Mouse (Mus musculus) liver, embryonic 16.5 days (tissue): ENCODE data around the gene Dctn5. TPM values are rescaled to one million over a fixed set of nuclear protein-coding genes. Genes with fewer than 3 reads are reported as not detected.
A peak's percentile ranks its signal among the peaks of the same experiment; 100 is the strongest.

Experiments used
- ATAC-seq: fragments of 200-750 bp; cut with Nextera tagmentation; 2 replicates; pipeline ENCODE4 v1.8.0; 2017; ENCODE audit warnings: low read depth, mild to moderate bottlenecking, moderate number of reproducible peaks, moderate library complexity
- H3K27ac ChIP-seq: fragments of 300-500 bp; sonication (generic); 2 replicates; pipeline ENCODE4 v1.5.1; 2014; ENCODE audit warnings: mild to moderate bottlenecking, low read length
- H3K27me3 ChIP-seq: fragments of 300-500 bp; sonication (generic); 2 replicates; pipeline ENCODE4 v1.6.1; 2014; ENCODE audit warnings: low read depth, low read length, mixed read lengths; ENCODE audit not compliant: control insufficient read depth, insufficient read depth
- H3K36me3 ChIP-seq: fragments of 300-500 bp; sonication (generic); 2 replicates; pipeline ENCODE4 v1.6.1; 2014; ENCODE audit warnings: mild to moderate bottlenecking; ENCODE audit not compliant: control insufficient read depth, insufficient read depth
- H3K4me1 ChIP-seq: fragments of 300-500 bp; sonication (generic); 2 replicates; pipeline ENCODE4 v1.6.1; 2014; ENCODE audit warnings: low read depth, low read length, mixed read lengths; ENCODE audit not compliant: control insufficient read depth
- H3K4me2 ChIP-seq: fragments of 300-500 bp; sonication (generic); 2 replicates; pipeline ENCODE4 v1.6.1; 2014; ENCODE audit warnings: low read depth, low read length, mixed read lengths
- H3K4me3 ChIP-seq: fragments of 300-500 bp; sonication (generic); 2 replicates; pipeline ENCODE4 v1.5.1; 2014; ENCODE audit warnings: low read depth, mild to moderate bottlenecking, low read length
- H3K9ac ChIP-seq: fragments of 300-500 bp; sonication (generic); 2 replicates; pipeline ENCODE4 v1.6.1; 2014; ENCODE audit warnings: low read depth, low read length
- H3K9me3 ChIP-seq: fragments of 300-500 bp; sonication (generic); replicated peaks from 2 replicates; pipeline ENCODE4 v1.6.1; 2016; ENCODE audit warnings: low read length; ENCODE audit not compliant: control insufficient read depth
- WGBS: fragments of 180-500 bp; shearing (Covaris S2); extraction: QIAGEN DNeasy Blood & Tissue Kit; methylation state at CpG from one replicate; pipeline ENCODE4 v1.1.7; 2014; ENCODE audit not compliant: insufficient replicate concordance; 5-methylcytosine and 5-hydroxymethylcytosine counted together
- polyA plus RNA-seq: library from polyadenylated mRNA; unstranded; fragments of >200 nt; fragmentation: Nextera tagmentation; extraction: Ambion mirVana; gene quantifications from 2 replicates; pipeline ENCODE4 v1.2.1, GENCODE M21; 2015

The Dctn5 gene
- polyA plus RNA-seq, 1 experiment from 2014 or later: 44.8 TPM

- 22% methylated on average over 13 of the region's 17 CpGs for WGBS
- no peak for ATAC-seq
- Histone ChIP-seq H3K9ac (no peak within 1 kb of the TSS), H3K4me2 (no peak within 1 kb of the TSS), H3K4me3 (no peak within 1 kb of the TSS), H3K27ac (no peak within 1 kb of the TSS), H3K27me3 (no peaks in the 10 kb centered on the region), H3K36me3 (no peaks in the 10 kb centered on the region), H3K4me1 (no peaks in the 10 kb centered on the region), H3K9me3 (no peaks in the 10 kb centered on the region)
These were observed 53.2 kb downstream of the Dctn5 start, which contains the start of gene Ern2 for GRCm38 (mm10) chr7:122186043-122186442. Gene Ern2, minus strand, starts transcription at chr7:122186207.

DNA sequence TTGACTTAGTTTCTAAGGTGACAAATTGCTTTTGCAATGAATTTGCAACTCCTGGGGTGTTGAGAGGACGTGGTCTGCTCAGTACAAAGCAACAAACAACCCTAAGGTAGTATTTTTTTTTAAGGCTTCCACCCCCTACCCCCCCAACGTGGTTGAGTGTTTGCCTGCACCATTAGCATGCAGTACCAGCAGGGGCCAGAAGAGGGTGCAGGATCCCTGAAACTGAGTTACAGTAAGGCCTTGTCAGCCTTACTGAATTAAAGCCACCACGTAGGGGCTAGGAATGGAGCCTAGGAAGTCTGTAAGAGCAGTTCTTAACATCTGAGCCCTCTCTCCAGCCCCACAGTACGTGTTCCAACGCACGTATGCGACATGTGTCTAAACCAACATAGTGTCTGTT, 56.6 kb downstream of the Dctn5 start:
- Histone ChIP-seq H3K4me2 (no peak overlapping the region), H3K9ac (no peak overlapping the region), H3K9me3 (no peaks in the 10 kb centered on the region), H3K4me1 (no peaks in the 10 kb centered on the region), H3K4me3 (no peak overlapping the region), H3K27ac (no peak overlapping the region), H3K36me3 (no peaks in the 10 kb centered on the region), H3K27me3 (no peaks in the 10 kb centered on the region)
- 32% methylated on average over 7 of the region's 7 CpGs for WGBS
- no peak for ATAC-seq

GRCm38 (mm10) chr7:122191097-122191496, 58.3 kb downstream of the Dctn5 start:
- WGBS: 57% methylated on average over 10 of the region's 10 CpGs
- no peaks in the 10 kb centered on the region for H3K27me3 ChIP-seq
- ATAC-seq: no peak
- H3K36me3 ChIP-seq: no peaks in the 10 kb centered on the region
- H3K4me1 ChIP-seq: no peaks in the 10 kb centered on the region
- H3K4me2 ChIP-seq: no peak overlapping the region
- H3K27ac ChIP-seq: no peak overlapping the region
- H3K9me3 ChIP-seq: no peaks in the 10 kb centered on the region
- no peak overlapping the region for H3K9ac ChIP-seq
- no peak overlapping the region for H3K4me3 ChIP-seq

DNA sequence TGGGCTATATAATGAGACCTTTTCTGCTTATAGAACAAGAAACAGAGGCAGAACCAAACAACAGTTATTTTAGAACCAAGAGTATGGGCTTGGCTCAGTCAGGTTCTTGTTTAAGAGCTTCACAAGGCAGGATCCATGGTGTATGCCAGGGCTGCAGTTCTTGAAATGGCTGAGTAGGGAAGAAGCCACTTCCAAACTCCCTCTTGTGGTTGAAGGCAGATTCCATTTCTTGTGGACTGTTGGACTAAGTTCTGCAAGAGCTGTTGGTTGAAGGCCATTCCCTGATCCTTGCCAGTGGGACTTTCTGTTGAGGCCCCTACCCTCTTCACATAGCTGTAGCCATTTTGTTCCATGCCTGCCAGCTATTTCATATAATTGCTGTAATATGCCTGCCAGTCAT, 61.1 kb downstream of the Dctn5 start:
- H3K4me1 ChIP-seq: no peaks in the 10 kb centered on the region
- no peak overlapping the region for H3K9ac ChIP-seq
- H3K27me3 ChIP-seq: no peaks in the 10 kb centered on the region
- no peaks in the 10 kb centered on the region for H3K36me3 ChIP-seq
- ATAC-seq: no peak
- no peak overlapping the region for H3K4me2 ChIP-seq
- H3K27ac ChIP-seq: no peak overlapping the region
- no peak overlapping the region for H3K4me3 ChIP-seq
- H3K9me3 ChIP-seq: no peaks in the 10 kb centered on the region

DNA sequence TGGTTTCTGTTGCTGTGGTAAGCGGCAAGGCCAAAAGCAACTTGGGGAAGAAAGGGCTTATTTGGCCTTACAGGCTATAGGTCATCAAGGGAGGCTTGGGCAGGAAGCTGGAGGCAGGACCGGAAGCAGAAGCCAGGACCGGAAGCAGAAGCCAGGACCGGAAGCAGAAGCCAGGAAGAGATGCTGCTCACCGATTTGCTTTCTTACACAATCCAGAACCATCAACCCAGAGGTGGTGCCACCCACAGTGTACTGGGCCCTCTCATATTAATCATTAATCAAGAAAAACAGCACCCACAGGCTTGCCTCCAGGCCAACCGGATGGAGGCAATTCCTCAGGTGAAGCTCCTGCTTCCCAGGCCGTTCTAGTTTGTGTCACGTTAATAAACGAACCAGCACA, 63.9 kb downstream of the Dctn5 start:
- H3K4me2 ChIP-seq: no peak overlapping the region
- ATAC-seq: 0 out of 2 replicates have a peak, but pooled peaks have one; percentile 37
- no peak overlapping the region for H3K9ac ChIP-seq
- no peaks in the 10 kb centered on the region for H3K36me3 ChIP-seq
- WGBS: 56% methylated on average over 9 of the region's 9 CpGs
- no peak overlapping the region for H3K4me3 ChIP-seq
- H3K27me3 ChIP-seq: no peaks in the 10 kb centered on the region
- no peaks in the 10 kb centered on the region for H3K9me3 ChIP-seq
- no peak overlapping the region for H3K27ac ChIP-seq
- H3K4me1 ChIP-seq: no peaks in the 10 kb centered on the region

- no peaks in the 10 kb centered on the region for H3K36me3 ChIP-seq
- H3K4me3 ChIP-seq: no peak overlapping the region
- no peak overlapping the region for H3K27ac ChIP-seq
- H3K9me3 ChIP-seq: no peaks in the 10 kb centered on the region
- ATAC-seq: no peak
- 20% methylated on average over 4 of the region's 4 CpGs for WGBS
- H3K27me3 ChIP-seq: no peaks in the 10 kb centered on the region
- no peak overlapping the region for H3K9ac ChIP-seq
- H3K4me2 ChIP-seq: no peak overlapping the region
- H3K4me1 ChIP-seq: no peaks in the 10 kb centered on the region
These were observed 64.5 kb downstream of the Dctn5 start for GRCm38 (mm10) chr7:122197306-122197705.

Other genes with a start within 250 kb of the Dctn5 start
- gene Cog7, start 151.3 kb upstream of the Dctn5 start, polyA plus RNA-seq: 9.6 and 9.9 TPM in 2 replicates
- 32.6 and 34.6 TPM in 2 replicates for gene Gga2, start 111.8 kb upstream of the Dctn5 start, polyA plus RNA-seq
- gene Ubfd1, start 65.9 kb upstream of the Dctn5 start, polyA plus RNA-seq: 12.4 and 14.7 TPM in 2 replicates
- gene Ears2, start 65.8 kb upstream of the Dctn5 start, polyA plus RNA-seq: 7.4 and 8.2 TPM in 2 replicates
- 389 and 415 TPM in 2 replicates for gene Ndufab1, start 31.2 kb upstream of the Dctn5 start, polyA plus RNA-seq
- gene Palb2, start 56 bp upstream of the Dctn5 start, polyA plus RNA-seq: 10.5 and 11.1 TPM in 2 replicates
- gene Plk1, start 26.4 kb downstream of the Dctn5 start, polyA plus RNA-seq: 92.9 and 99.1 TPM in 2 replicates
- gene Ern2, start 53.2 kb downstream of the Dctn5 start, polyA plus RNA-seq: not detected in 2 replicates
- gene Chp2, start 86.5 kb downstream of the Dctn5 start, polyA plus RNA-seq: 3.1 TPM in 2 replicates
- gene Prkcb, start 155.7 kb downstream of the Dctn5 start, polyA plus RNA-seq: 4.7 and 4.8 TPM in 2 replicates